Mouse (Mus musculus): ENCODE measurements around the gene Elfn1.

GRCm38 (mm10) chr5:140010405-140010804 is 102.7 kb downstream of the Elfn1 start:
- TF ChIP-seq POLR2A (IDR thresholded peaks at IDR 0.05; ENCODE audit: low read depth, low read length) (no peak), CTCF (IDR thresholded peaks at IDR 0.05; ENCODE audit: extremely low read depth, insufficient read length, insufficient replicate concordance, low read depth, low read length) (no peak)

Measured in small intestine, adult 2 months (tissue).